Mouse (Mus musculus) stomach, embryonic 15.5 days (tissue): ENCODE results near the gene Sox6. TPM values are rescaled to one million over a fixed set of nuclear protein-coding genes. Genes with fewer than 3 reads are reported as not detected.
"Not testable (repeated sequence)": the region's sequence is repeated elsewhere in the genome, so short reads cannot be mapped to it uniquely, and the experiment has no call there.

Experiments
- ATAC-seq: fragments of 200-750 bp; cut with Nextera tagmentation; 2 replicates; pipeline ENCODE4 v1.8.0; 2017; ENCODE audit warnings: low read depth, moderate number of reproducible peaks, moderate TSS enrichment; ENCODE audit not compliant: insufficient read depth, low FRiP score
- H3K27ac ChIP-seq: fragments of 300-500 bp; sonication (generic); 2 replicates; pipeline ENCODE4 v1.5.1; 2015; ENCODE audit warnings: mild to moderate bottlenecking, inconsistent platforms
- H3K27me3 ChIP-seq: fragments of 300-500 bp; sonication (generic); replicated peaks from 2 replicates; pipeline ENCODE4 v1.6.1; 2015; ENCODE audit warnings: inconsistent platforms
- H3K36me3 ChIP-seq: fragments of 300-500 bp; sonication (generic); 2 replicates; pipeline ENCODE4 v1.6.1; 2015; ENCODE audit warnings: inconsistent platforms
- H3K4me1 ChIP-seq: fragments of 300-500 bp; sonication (generic); 2 replicates; pipeline ENCODE4 v1.6.1; 2015; ENCODE audit warnings: inconsistent platforms
- H3K4me2 ChIP-seq: fragments of 300-500 bp; sonication (generic); 2 replicates; pipeline ENCODE4 v1.6.1; 2015; ENCODE audit warnings: mild to moderate bottlenecking, inconsistent platforms
- H3K4me3 ChIP-seq: fragments of 300-500 bp; sonication (generic); replicated peaks from 2 replicates; pipeline ENCODE4 v1.5.1; 2015; ENCODE audit warnings: inconsistent platforms
- H3K9ac ChIP-seq: fragments of 300-500 bp; sonication (generic); 2 replicates; pipeline ENCODE4 v1.6.1; 2015; ENCODE audit warnings: inconsistent platforms
- H3K9me3 ChIP-seq: fragments of 300-500 bp; sonication (generic); 2 replicates; pipeline ENCODE4 v1.6.1; 2016; ENCODE audit warnings: inconsistent platforms
- WGBS: fragments of 180-500 bp; shearing (Covaris S2); methylation state at CpG from one replicate; pipeline ENCODE4 v1.1.7; 2015; 5-methylcytosine and 5-hydroxymethylcytosine counted together
- polyA plus RNA-seq: library from polyadenylated mRNA; unstranded; fragments of >200 nt; fragmentation: Nextera tagmentation; extraction: Ambion mirVana; gene quantifications from 2 replicates; pipeline ENCODE4 v1.2.1, GENCODE M21; 2015

The Sox6 gene
- 36.3 and 42.4 TPM in 2 replicates for polyA plus RNA-seq

GRCm38 (mm10) chr7:116038511-116038910 lies at the start of gene Sox6:
TSS of gene Sox6 (minus strand) at chr7:116038796.
- peaks cover 34% of the 10 kb centered on the region for H3K27me3 ChIP-seq

GRCm38 (mm10) chr7:116084366-116084765 lies 45.8 kb upstream of the Sox6 start, which contains the start of gene Gm4353:
TSS of gene Gm4353 (minus strand) at chr7:116084635.
- H3K4me3 ChIP-seq, H3K27ac ChIP-seq, H3K36me3 ChIP-seq, H3K9ac ChIP-seq, H3K4me1 ChIP-seq, H3K27me3 ChIP-seq, H3K4me2 ChIP-seq, H3K9me3 ChIP-seq, ATAC-seq: not testable (repeated sequence)
- WGBS: 93% methylated on average over 11 of the region's 11 CpGs

More at GRCm38 (mm10) chr7:116038511-116038910, at the start of gene Sox6:
- Histone ChIP-seq H3K4me2 (peak within 1 kb of the TSS; percentile 97), H3K9me3 (no peaks in the 10 kb centered on the region), H3K4me1 (peaks cover 17% of the 10 kb centered on the region), H3K9ac (peak within 1 kb of the TSS; percentile 16; the same call in 1 of the 2 replicates), H3K27ac (no peak within 1 kb of the TSS), H3K36me3 (no peaks in the 10 kb centered on the region), H3K4me3 (peak within 1 kb of the TSS; percentile 49)
- 8% methylated on average over 11 of the region's 11 CpGs for WGBS
- no peak for ATAC-seq

- WGBS: 38% methylated on average over 1 of the region's 1 CpGs
- no peaks in the 10 kb centered on the region for H3K36me3 ChIP-seq
- no peaks in the 10 kb centered on the region for H3K4me1 ChIP-seq
Observed at GRCm38 (mm10) chr7:116060739-116061138, 22.1 kb upstream of the Sox6 start.

DNA sequence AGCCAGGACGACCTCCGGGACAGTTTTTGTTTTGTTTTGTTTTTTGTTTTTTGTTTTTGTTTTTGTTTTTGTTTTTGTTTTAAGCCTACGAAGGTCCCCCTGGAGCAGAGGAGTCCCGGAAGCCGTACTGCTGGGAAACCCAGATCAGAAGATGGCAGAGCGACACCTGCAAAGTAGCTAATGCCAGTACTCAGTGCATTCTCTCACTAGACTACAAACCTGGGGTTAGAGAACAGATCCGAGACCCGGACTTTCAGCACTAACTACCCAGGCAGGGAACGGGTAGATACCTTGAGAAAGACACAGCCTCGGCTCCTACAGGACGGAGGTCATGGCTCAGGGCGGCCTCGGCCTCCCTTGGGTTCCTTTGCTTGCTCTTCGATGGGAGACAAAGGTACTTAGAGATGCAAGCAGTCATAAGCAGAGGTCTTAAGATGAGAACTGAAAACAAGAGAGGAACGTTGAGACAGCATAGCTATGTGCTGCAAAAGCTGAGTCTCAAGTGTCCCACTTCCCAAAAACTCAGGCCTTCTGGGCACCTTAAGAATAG lies 1.9 kb upstream of the Sox6 start:
- H3K27ac ChIP-seq: no peak overlapping the region
- H3K4me3 ChIP-seq: peak overlapping the region; percentile 49
- no peak overlapping the region for H3K9ac ChIP-seq
- ATAC-seq: no peak
- H3K4me2 ChIP-seq: peak overlapping the region; percentile 97
- peaks cover 26% of the 10 kb centered on the region for H3K27me3 ChIP-seq
- H3K4me1 ChIP-seq: peaks cover 10% of the 10 kb centered on the region
- H3K36me3 ChIP-seq: no peaks in the 10 kb centered on the region
- WGBS: 32% methylated on average over 15 of the region's 15 CpGs
- no peaks in the 10 kb centered on the region for H3K9me3 ChIP-seq

More at GRCm38 (mm10) chr7:116060739-116061138, 22.1 kb upstream of the Sox6 start:
- H3K4me3 ChIP-seq: no peak overlapping the region
- H3K27me3 ChIP-seq: no peaks in the 10 kb centered on the region
- H3K9ac ChIP-seq: no peak overlapping the region
- no peak overlapping the region for H3K4me2 ChIP-seq
- ATAC-seq: no peak
- no peaks in the 10 kb centered on the region for H3K9me3 ChIP-seq
- H3K27ac ChIP-seq: no peak overlapping the region

GRCm38 (mm10) chr7:116039538-116040466 lies 1.2 kb upstream of the Sox6 start:
- Histone ChIP-seq H3K9me3 (no peaks in the 10 kb centered on the region), H3K4me1 (peaks cover 10% of the 10 kb centered on the region), H3K9ac (peak overlapping the region; percentile 16; the same call in 1 of the 2 replicates), H3K27ac (no peak overlapping the region), H3K27me3 (peaks cover 27% of the 10 kb centered on the region), H3K36me3 (no peaks in the 10 kb centered on the region), H3K4me2 (peak overlapping the region; percentile 97), H3K4me3 (peak overlapping the region; percentile 49)
- under 1% methylated on average over 48 of the region's 48 CpGs for WGBS
- ATAC-seq: peak; percentile 74

- no peaks in the 10 kb centered on the region for H3K9me3 ChIP-seq
- peak within 1 kb of the TSS; percentile 49 for H3K4me3 ChIP-seq
- ATAC-seq: no peak; the same call in 1 of the 2 replicates
- 1% methylated on average over 11 of the region's 11 CpGs for WGBS
- no peaks in the 10 kb centered on the region for H3K36me3 ChIP-seq
- peak within 1 kb of the TSS; percentile 97 for H3K4me2 ChIP-seq
- H3K27ac ChIP-seq: no peak within 1 kb of the TSS
- peak within 1 kb of the TSS; percentile 16; the same call in 1 of the 2 replicates for H3K9ac ChIP-seq
- peaks cover 12% of the 10 kb centered on the region for H3K4me1 ChIP-seq
- peaks cover 29% of the 10 kb centered on the region for H3K27me3 ChIP-seq
Observed at GRCm38 (mm10) chr7:116039196-116039537, 571 bp upstream of the Sox6 start, which contains the start of gene 1110004F10Rik. TSS of gene 1110004F10Rik (plus strand) at chr7:116039397.

GRCm38 (mm10) chr7:116038024-116038423 lies 572 bp downstream of the Sox6 start:
- 7% methylated on average over 13 of the region's 13 CpGs for WGBS
- Histone ChIP-seq H3K4me1 (peaks cover 17% of the 10 kb centered on the region), H3K36me3 (no peaks in the 10 kb centered on the region), H3K4me3 (peak overlapping the region; percentile 21; the same call in 1 of the 2 replicates), H3K9ac (no peak overlapping the region), H3K27me3 (peaks cover 34% of the 10 kb centered on the region), H3K9me3 (no peaks in the 10 kb centered on the region), H3K27ac (no peak overlapping the region), H3K4me2 (peak overlapping the region; percentile 97)
- ATAC-seq: no peak

GRCm38 (mm10) chr7:116036591-116037555 lies 1.7 kb downstream of the Sox6 start:
- H3K36me3 ChIP-seq: no peaks in the 10 kb centered on the region
- no peaks in the 10 kb centered on the region for H3K9me3 ChIP-seq
- H3K9ac ChIP-seq: no peak overlapping the region
- H3K4me3 ChIP-seq: 0 out of 2 replicates have a peak overlapping the region, but pooled peaks have one; percentile 6
- peaks cover 17% of the 10 kb centered on the region for H3K4me1 ChIP-seq
- H3K27ac ChIP-seq: no peak overlapping the region
- ATAC-seq: no peak
- H3K27me3 ChIP-seq: peaks cover 34% of the 10 kb centered on the region
- peak overlapping the region; percentile 16; the same call in 1 of the 2 replicates for H3K4me2 ChIP-seq
- 51% methylated on average over 18 of the region's 18 CpGs for WGBS

DNA sequence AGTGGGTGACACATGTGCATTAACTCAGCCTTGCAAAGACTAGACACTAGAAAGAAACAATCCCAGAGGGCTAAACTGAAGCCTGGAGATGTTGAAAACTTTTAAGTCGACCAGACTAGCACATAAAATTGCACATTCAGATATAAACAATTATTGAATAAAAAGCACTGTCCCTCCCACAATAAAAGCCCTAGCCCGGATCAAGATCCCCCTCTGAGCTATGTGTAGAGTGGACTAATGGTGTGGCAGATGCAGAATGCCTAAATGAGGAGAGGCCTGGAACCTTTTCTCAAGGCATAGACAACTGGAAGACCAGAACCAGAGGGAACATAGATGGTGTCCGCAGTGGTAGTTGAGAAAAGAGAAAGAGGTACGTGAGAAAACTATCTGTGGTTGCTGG lies 3.1 kb downstream of the Sox6 start:
- H3K9ac ChIP-seq: no peak overlapping the region
- H3K4me3 ChIP-seq: no peak overlapping the region
- no peak overlapping the region for H3K4me2 ChIP-seq
- peaks cover 22% of the 10 kb centered on the region for H3K4me1 ChIP-seq
- H3K27me3 ChIP-seq: peaks cover 34% of the 10 kb centered on the region
- H3K9me3 ChIP-seq: no peaks in the 10 kb centered on the region
- no peak for ATAC-seq
- H3K27ac ChIP-seq: no peak overlapping the region
- 70% methylated on average over 4 of the region's 4 CpGs for WGBS
- no peaks in the 10 kb centered on the region for H3K36me3 ChIP-seq

DNA sequence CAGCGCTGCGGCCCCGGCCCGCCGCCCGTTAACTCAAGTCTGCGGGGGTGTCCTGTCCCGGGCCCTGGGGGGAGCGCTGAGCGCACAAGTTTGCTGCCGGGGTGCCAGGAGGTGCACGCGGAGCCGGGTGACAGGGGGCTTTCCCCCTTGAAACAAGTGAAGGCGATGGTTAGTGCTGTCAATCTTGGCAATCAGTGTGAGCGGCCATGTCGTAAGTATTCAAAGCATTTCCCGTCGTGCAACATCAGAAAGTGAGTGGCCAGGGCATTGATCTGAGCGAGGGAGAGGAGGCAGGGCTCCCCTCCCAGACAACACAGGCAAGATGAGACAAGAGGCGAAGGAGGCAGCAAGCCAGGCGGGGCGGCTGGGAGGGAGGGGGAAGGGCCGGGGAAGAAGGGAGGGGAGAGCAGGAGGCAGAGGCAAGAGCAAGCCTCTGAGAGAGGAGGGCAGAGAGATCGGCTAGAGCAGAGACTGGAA lies 4.3 kb downstream of the Sox6 start:
- no peaks in the 10 kb centered on the region for H3K36me3 ChIP-seq
- peak overlapping the region; percentile 98 for H3K4me2 ChIP-seq
- H3K27ac ChIP-seq: peak overlapping the region; percentile 77
- peaks cover 34% of the 10 kb centered on the region for H3K27me3 ChIP-seq
- H3K4me1 ChIP-seq: peaks cover 23% of the 10 kb centered on the region
- ATAC-seq: peak; percentile 15; the same call in 1 of the 2 replicates
- H3K4me3 ChIP-seq: peak overlapping the region; percentile 63
- under 1% methylated on average over 25 of the region's 25 CpGs for WGBS
- H3K9me3 ChIP-seq: no peaks in the 10 kb centered on the region
- peak overlapping the region; percentile 48 for H3K9ac ChIP-seq
